Mouse (Mus musculus): Measurements from ENCODE around the gene Gmds. TPM values are rescaled to one million over a fixed set of nuclear protein-coding genes. Genes with fewer than 3 reads are reported as not detected.

Gene Gmds
- total RNA-seq, 2 experiments from 2014 or later, result 2.7 to 2.8 TPM

- intact Hi-C loops (cut with DNase I; ENCODE audit: low total_unique reads), result no loop called here
- DNase-seq, result no peak
These were observed 160.6 kb downstream of the Gmds start for GRCm38 (mm10) chr13:32177852-32178453.

GRCm38 (mm10) chr13:32175028-32175427 lies 163.5 kb downstream of the Gmds start:
- intact Hi-C loops (cut with DNase I; ENCODE audit: low total_unique reads), result no loop called here
- no peak for DNase-seq

- intact Hi-C loops (cut with DNase I; ENCODE audit: low total_unique reads), result no loop called here
- DNase-seq, result no peak
These were observed 169.4 kb downstream of the Gmds start for GRCm38 (mm10) chr13:32169173-32169572.

- intact Hi-C loops (cut with DNase I; ENCODE audit: low total_unique reads), result no loop called here
- DNase-seq, result no peak
These were observed 170.7 kb downstream of the Gmds start for GRCm38 (mm10) chr13:32167806-32168205.

GRCm38 (mm10) chr13:32165581-32165980 lies 173.0 kb downstream of the Gmds start:
- no peak for DNase-seq
- intact Hi-C loops (cut with DNase I; ENCODE audit: low total_unique reads), result no loop called here

GRCm38 (mm10) chr13:32161567-32161966 lies 177.0 kb downstream of the Gmds start:
- DNase-seq, result no peak
- intact Hi-C loops (cut with DNase I; ENCODE audit: low total_unique reads), result no loop called here

GRCm38 (mm10) chr13:32158240-32158639 lies 180.3 kb downstream of the Gmds start:
- intact Hi-C loops (cut with DNase I; ENCODE audit: low total_unique reads), result no loop called here
- DNase-seq, result no peak

GRCm38 (mm10) chr13:32145916-32146315 lies 192.6 kb downstream of the Gmds start:
- intact Hi-C loops (cut with DNase I; ENCODE audit: low total_unique reads), result no loop called here
- DNase-seq, result no peak

- intact Hi-C loops (cut with DNase I; ENCODE audit: low total_unique reads), result no loop called here
These were observed 193.4 kb downstream of the Gmds start for GRCm38 (mm10) chr13:32145179-32145578.

GRCm38 (mm10) chr13:32143651-32144050 lies 194.9 kb downstream of the Gmds start:
- intact Hi-C loops (cut with DNase I; ENCODE audit: low total_unique reads), result no loop called here
- DNase-seq, result no peak

More at GRCm38 (mm10) chr13:32145179-32145578, 193.4 kb downstream of the Gmds start:
- no peak for DNase-seq

- no peak for DNase-seq
- intact Hi-C loops (cut with DNase I; ENCODE audit: low total_unique reads), result no loop called here
These were observed 203.8 kb downstream of the Gmds start for GRCm38 (mm10) chr13:32134663-32135273.

- DNase-seq, result no peak
- intact Hi-C loops (cut with DNase I; ENCODE audit: low total_unique reads), result no loop called here
These were observed 208.6 kb downstream of the Gmds start for GRCm38 (mm10) chr13:32129970-32130369.

- DNase-seq, result no peak
- intact Hi-C loops (cut with DNase I; ENCODE audit: low total_unique reads), result no loop called here
These were observed 220.2 kb downstream of the Gmds start for GRCm38 (mm10) chr13:32118386-32118785.

- DNase-seq, result no peak
- intact Hi-C loops (cut with DNase I; ENCODE audit: low total_unique reads), result no loop called here
These were observed 223.1 kb downstream of the Gmds start for GRCm38 (mm10) chr13:32115468-32115867.

GRCm38 (mm10) chr13:32113875-32114274 lies 224.7 kb downstream of the Gmds start:
- intact Hi-C loops (cut with DNase I; ENCODE audit: low total_unique reads), result no loop called here
- no peak for DNase-seq

GRCm38 (mm10) chr13:32088303-32088977 lies 250.1 kb downstream of the Gmds start:
- DNase-seq, result no peak
- intact Hi-C loops (cut with DNase I; ENCODE audit: low total_unique reads), result no loop called here

GRCm38 (mm10) chr13:32080520-32081249 lies 257.9 kb downstream of the Gmds start:
- no peak for DNase-seq
- intact Hi-C loops (cut with DNase I; ENCODE audit: low total_unique reads), result no loop called here

GRCm38 (mm10) chr13:32073630-32074029 lies 264.9 kb downstream of the Gmds start:
- DNase-seq, result no peak
- intact Hi-C loops (cut with DNase I; ENCODE audit: low total_unique reads), result no loop called here

GRCm38 (mm10) chr13:32055321-32055720 lies 283.2 kb downstream of the Gmds start:
- DNase-seq, result no peak
- intact Hi-C loops (cut with DNase I; ENCODE audit: low total_unique reads), result no loop called here

- DNase-seq, result no peak
- intact Hi-C loops (cut with DNase I; ENCODE audit: low total_unique reads), result no loop called here
These were observed 285.0 kb downstream of the Gmds start for GRCm38 (mm10) chr13:32053587-32053986.
